Mouse (Mus musculus): ENCODE measurements around the gene Arid4a. TPM values are rescaled to one million over a fixed set of nuclear protein-coding genes. Genes with fewer than 3 reads are reported as not detected.
"Not testable (repeated sequence)": the region's sequence is repeated elsewhere in the genome, so short reads cannot be mapped to it uniquely, and the experiment has no call there.

Arid4a gene
- polyA plus RNA-seq, 1 experiment from 2014 or later: 24.8 TPM

DNA sequence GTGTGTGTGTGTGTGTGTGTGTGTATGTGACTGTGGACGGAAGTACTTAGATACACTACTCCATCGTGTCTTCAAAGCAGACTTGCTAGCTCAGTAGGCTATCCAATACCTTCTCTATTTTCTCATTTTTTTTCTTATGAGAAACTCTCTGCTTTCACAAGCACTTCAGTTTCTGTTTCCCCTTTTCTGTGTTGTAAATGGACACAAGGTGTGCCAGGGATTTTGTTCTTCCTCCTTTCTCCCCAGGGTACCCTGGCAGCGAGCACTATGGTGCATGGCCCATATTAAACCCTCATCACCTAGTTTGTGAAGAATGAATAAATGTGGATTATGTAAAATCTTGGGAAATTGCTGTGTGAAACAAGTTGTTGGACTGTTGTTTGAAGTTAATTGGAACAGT, 39.7 kb downstream of the Arid4a start:
- Histone ChIP-seq H3K4me1 (peaks cover 20% of the 10 kb centered on the region), H3K36me3 (peaks cover 25% of the 10 kb centered on the region), H3K9ac (no peak overlapping the region), H3K9me3 (no peaks in the 10 kb centered on the region), H3K4me3 (no peak overlapping the region), H3K4me2 (no peak overlapping the region), H3K27me3 (replicated peaks) (no peaks in the 10 kb centered on the region), H3K27ac (replicated peaks) (no peak overlapping the region)
- ATAC-seq (ENCODE audit: extremely low read depth, insufficient number of reproducible peaks, low FRiP score, low TSS enrichment): no peak
- WGBS: 81% methylated on average over 3 of the region's 3 CpGs

DNA sequence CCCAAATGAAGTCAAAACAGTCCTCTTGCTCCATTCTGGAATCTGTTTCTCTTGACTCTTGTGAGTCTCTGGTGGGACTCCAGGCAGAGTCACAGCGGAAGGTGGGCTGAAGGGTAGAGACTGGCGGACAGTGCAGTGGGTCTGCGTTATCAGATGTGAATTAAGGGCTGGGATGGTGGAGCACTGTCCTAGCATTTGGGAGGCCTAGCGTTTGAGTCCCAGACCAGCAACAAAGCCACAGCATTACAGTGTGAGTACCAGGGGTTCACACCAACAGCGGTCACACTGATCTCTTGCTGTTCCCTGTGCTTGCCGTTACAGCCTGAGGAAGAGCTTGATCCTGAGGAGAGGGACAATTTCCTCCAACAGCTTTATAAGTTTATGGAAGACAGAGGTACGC, 44.0 kb downstream of the Arid4a start:
- Histone ChIP-seq H3K9me3 (no peaks in the 10 kb centered on the region), H3K36me3 (peaks cover 62% of the 10 kb centered on the region), H3K4me3 (no peak overlapping the region), H3K27me3 (replicated peaks) (no peaks in the 10 kb centered on the region), H3K9ac (no peak overlapping the region), H3K4me2 (no peak overlapping the region), H3K27ac (replicated peaks) (no peak overlapping the region), H3K4me1 (no peaks in the 10 kb centered on the region)
- 90% methylated on average over 7 of the region's 7 CpGs for WGBS
- no peak for ATAC-seq (ENCODE audit: extremely low read depth, insufficient number of reproducible peaks, low FRiP score, low TSS enrichment)

DNA sequence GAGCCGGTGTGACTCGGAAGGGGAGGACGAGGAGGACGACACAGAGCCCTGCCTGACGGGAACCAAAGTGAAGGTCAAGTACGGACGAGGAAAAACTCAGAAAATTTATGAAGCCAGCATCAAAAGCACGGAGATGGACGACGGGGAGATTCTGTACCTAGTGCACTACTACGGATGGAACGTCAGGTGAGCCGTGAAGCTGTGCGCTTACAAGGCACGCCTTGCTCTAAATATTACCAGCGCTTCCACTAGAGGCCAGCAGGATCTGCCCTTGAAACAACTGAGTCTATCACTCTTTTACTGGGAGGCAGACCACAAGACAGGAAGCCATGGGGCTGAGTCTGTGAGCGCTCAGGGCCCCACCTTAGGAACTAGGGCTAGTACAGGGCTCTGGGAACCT, 54.1 kb downstream of the Arid4a start:
- no peak overlapping the region for H3K4me2 ChIP-seq
- H3K36me3 ChIP-seq: peaks cover 89% of the 10 kb centered on the region
- no peaks in the 10 kb centered on the region for H3K9me3 ChIP-seq
- H3K27me3 ChIP-seq (replicated peaks): no peaks in the 10 kb centered on the region
- no peak overlapping the region for H3K9ac ChIP-seq
- whole genome bisulfite sequencing: 93% methylated on average over 17 of the region's 17 CpGs
- no peak overlapping the region for H3K27ac ChIP-seq (replicated peaks)
- ATAC-seq (ENCODE audit: extremely low read depth, insufficient number of reproducible peaks, low FRiP score, low TSS enrichment): no peak
- no peaks in the 10 kb centered on the region for H3K4me1 ChIP-seq
- no peak overlapping the region for H3K4me3 ChIP-seq

DNA sequence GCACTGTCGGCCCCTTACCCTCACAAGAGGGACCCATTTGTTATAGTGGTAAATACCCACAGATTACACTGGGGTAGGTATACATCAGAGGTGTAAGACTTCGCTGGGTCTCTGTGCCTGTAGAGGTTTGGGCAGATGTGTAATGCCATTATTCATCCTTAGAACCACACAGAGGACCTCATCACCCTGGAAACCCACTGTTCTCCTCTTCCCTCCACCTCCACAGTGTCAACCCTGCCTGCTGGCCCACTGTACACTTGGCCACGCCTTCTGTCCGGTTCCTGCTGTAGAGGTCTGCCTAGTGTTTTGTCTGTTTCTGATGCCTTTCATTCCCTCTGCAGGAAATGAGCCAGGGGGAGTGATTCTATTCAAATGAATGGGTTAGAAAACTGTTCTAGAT, 56.3 kb downstream of the Arid4a start:
- Histone ChIP-seq H3K27me3 (replicated peaks) (no peaks in the 10 kb centered on the region), H3K36me3 (peaks cover 93% of the 10 kb centered on the region), H3K4me3 (no peak overlapping the region), H3K27ac (replicated peaks) (no peak overlapping the region), H3K9me3 (no peaks in the 10 kb centered on the region), H3K9ac (no peak overlapping the region), H3K4me1 (no peaks in the 10 kb centered on the region), H3K4me2 (no peak overlapping the region)
- WGBS: 89% methylated on average over 4 of the region's 4 CpGs
- ATAC-seq (ENCODE audit: extremely low read depth, insufficient number of reproducible peaks, low FRiP score, low TSS enrichment): no peak

DNA sequence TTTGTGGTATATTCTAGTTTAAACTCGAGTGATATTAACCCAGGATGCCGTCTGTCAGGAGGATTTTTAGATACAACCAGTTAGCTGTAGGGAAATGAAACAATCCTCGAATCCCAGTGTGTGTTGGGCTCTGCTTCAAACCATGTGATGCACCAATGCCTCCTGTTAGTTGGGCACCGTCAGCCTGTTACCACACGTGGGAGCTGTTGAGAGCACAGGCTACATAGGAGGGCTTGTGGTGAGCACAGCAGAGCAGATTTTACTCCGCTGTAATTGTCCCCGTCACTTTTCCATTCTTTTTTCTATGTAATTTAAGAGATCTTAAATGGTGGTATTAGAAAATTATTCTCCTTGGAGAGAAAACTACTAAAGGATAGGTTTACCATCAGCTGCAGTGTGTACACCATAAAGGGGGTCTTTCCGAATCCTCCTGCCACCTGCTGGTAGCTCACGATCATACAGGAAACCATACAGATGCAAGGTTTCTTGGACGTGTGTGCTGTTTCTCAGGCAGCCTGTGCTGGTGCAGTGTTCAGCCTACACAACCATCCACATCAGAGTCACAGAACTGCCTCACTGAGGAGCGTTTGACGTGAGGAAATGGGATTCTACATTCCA, 57.4 kb downstream of the Arid4a start:
- Histone ChIP-seq H3K27ac (replicated peaks) (no peak overlapping the region), H3K4me3 (no peak overlapping the region), H3K4me2 (no peak overlapping the region), H3K9ac (no peak overlapping the region), H3K9me3 (no peaks in the 10 kb centered on the region), H3K36me3 (peaks cover 81% of the 10 kb centered on the region), H3K27me3 (replicated peaks) (no peaks in the 10 kb centered on the region), H3K4me1 (no peaks in the 10 kb centered on the region)
- no peak for ATAC-seq (ENCODE audit: extremely low read depth, insufficient number of reproducible peaks, low FRiP score, low TSS enrichment)
- WGBS: 57% methylated on average over 12 of the region's 12 CpGs

DNA sequence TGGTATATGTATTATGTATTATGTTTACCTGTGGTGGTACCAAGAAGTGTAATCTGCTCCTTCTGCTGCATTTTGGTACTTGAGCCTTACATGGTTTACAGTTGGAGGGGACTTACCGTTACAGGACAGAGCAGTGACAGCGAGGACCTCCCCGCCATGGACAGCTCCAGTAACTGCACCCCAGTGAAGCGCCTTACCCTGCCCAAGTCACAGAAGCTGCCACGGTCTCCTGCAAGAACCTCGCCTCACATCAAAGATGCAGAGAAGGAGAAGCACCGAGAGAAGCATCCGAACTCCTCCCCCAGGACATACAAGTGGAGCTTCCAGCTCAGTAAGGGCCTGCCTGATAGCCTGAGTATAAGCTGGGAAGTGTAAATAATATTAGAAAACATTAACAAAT, 70.5 kb downstream of the Arid4a start:
- peaks cover 35% of the 10 kb centered on the region for H3K36me3 ChIP-seq
- H3K27ac ChIP-seq (replicated peaks): no peak overlapping the region
- WGBS: 87% methylated on average over 8 of the region's 8 CpGs
- no peak for ATAC-seq (ENCODE audit: extremely low read depth, insufficient number of reproducible peaks, low FRiP score, low TSS enrichment)
- H3K9ac ChIP-seq: no peak overlapping the region
- H3K4me3 ChIP-seq: no peak overlapping the region
- no peaks in the 10 kb centered on the region for H3K4me1 ChIP-seq
- H3K9me3 ChIP-seq: no peaks in the 10 kb centered on the region
- no peak overlapping the region for H3K4me2 ChIP-seq
- no peaks in the 10 kb centered on the region for H3K27me3 ChIP-seq (replicated peaks)

DNA sequence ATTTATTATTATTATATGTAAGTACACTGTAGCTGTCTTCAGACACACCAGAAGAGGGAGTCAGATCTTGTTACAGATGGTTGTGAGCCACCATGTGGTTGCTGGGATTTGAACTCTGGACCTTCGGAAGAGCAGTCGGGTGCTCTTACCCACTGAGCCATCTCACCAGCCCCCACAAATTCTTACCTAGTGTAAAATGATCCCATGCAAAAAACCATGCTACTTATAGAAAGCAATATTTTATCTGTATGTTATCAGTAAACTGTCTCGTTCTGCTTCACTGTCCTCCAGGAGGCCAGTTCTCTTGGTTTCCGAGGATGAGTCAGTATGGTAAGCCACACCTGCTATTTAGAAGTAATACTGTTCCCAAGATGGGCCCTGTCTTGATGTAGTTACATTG, 88.5 kb downstream of the Arid4a start:
- 70% methylated on average over 4 of the region's 4 CpGs for WGBS
- not testable (repeated sequence) for H3K27me3 ChIP-seq (replicated peaks); H3K4me2 ChIP-seq; ATAC-seq (ENCODE audit: extremely low read depth, insufficient number of reproducible peaks, low FRiP score, low TSS enrichment); H3K4me1 ChIP-seq; H3K9ac ChIP-seq; H3K4me3 ChIP-seq; H3K27ac ChIP-seq (replicated peaks); H3K9me3 ChIP-seq; H3K36me3 ChIP-seq

DNA sequence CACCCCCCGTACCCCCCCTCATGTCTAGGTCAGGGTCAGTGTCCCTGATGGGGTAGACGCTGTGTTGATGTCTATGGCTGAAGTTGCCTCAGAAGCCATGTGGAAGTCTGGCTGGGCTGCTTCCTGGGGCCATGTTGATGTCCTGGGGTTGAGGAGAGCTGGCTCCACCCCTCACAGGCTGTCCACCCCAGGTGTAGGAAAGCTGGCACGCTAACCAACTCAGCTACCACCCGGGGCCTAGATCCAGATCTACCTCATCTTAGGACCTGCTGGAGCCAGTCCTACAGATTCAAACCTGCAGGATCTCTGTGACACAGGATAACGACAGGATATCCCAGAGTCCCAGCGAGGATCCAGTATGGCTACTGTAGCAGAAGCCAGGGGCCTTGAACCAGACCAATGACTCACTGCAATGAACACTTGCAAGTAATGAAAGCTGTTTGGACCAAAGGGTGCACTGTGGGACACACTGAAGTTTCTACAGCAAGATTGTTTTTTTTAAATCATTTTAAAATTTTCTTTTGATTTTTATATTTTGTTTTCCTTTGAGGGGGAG, 91.5 kb downstream of the Arid4a start:
- Histone ChIP-seq H3K36me3 (no peaks in the 10 kb centered on the region), H3K27me3 (replicated peaks) (no peaks in the 10 kb centered on the region; the same call in 1 of the 2 replicates), H3K4me1 (peaks cover 8% of the 10 kb centered on the region), H3K9ac (no peak overlapping the region), H3K9me3 (no peaks in the 10 kb centered on the region), H3K27ac (replicated peaks) (no peak overlapping the region), H3K4me2 (no peak overlapping the region), H3K4me3 (no peak overlapping the region)
- WGBS: 82% methylated on average over 6 of the region's 6 CpGs
- ATAC-seq (ENCODE audit: extremely low read depth, insufficient number of reproducible peaks, low FRiP score, low TSS enrichment): no peak

DNA sequence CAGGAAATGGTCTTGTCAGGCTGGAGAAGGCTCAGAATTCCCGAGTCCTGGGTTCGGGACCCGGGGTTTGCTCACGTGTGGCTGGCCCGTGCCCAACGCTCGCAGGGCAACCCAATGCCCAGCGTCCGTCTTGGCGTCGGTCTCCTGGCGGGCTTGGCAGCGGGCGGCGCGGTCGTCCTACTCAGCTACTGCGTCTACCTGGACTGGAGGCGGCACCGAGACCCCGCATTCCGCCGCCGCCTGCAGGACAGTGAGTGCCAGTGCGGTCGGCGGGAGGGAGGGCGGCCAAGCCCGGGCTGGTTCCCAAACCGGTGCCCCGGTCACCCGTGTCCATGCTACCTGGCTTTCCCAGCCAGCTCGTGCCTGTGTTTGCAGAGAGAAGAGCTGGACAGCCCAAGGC, 95.5 kb downstream of the Arid4a start, which contains the start of gene Tomm20l:
Gene Tomm20l (plus strand): TSS at position 98 of the 400 bp plus-strand sequence.
- no peaks in the 10 kb centered on the region for H3K9me3 ChIP-seq
- no peaks in the 10 kb centered on the region for H3K36me3 ChIP-seq
- ATAC-seq (ENCODE audit: extremely low read depth, insufficient number of reproducible peaks, low FRiP score, low TSS enrichment): no peak
- H3K27ac ChIP-seq (replicated peaks): no peak within 1 kb of the TSS
- peak within 1 kb of the TSS; percentile 61; the same call in 1 of the 2 replicates for H3K9ac ChIP-seq
- 8% methylated on average over 33 of the region's 33 CpGs for WGBS
- H3K4me2 ChIP-seq: peak within 1 kb of the TSS; percentile 65
- no peaks in the 10 kb centered on the region; the same call in 1 of the 2 replicates for H3K27me3 ChIP-seq (replicated peaks)
- H3K4me1 ChIP-seq: peaks cover 27% of the 10 kb centered on the region
- H3K4me3 ChIP-seq: peak within 1 kb of the TSS; percentile 39

DNA sequence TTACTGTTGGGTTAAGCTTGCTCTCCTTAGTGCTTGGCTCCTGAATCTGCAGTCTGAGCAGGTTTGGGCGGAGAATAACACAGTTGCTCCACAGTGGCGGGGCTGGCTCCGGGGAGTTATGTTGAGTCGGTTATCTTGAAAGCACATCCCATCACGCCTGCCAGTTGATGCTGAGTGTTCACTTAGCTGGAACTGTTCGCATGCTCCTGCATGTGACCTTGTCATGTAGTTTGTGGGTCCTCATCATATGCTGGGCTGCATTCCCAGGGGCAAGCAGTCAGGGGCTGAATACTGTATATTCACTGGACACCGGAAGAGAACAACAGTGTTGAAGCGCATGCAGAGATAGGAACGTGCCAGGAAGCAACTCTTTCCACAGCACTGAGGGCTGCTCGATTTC, 97.3 kb downstream of the Arid4a start:
- Histone ChIP-seq H3K27me3 (replicated peaks) (no peaks in the 10 kb centered on the region; the same call in 1 of the 2 replicates), H3K36me3 (no peaks in the 10 kb centered on the region), H3K4me1 (peaks cover 33% of the 10 kb centered on the region), H3K4me2 (peak overlapping the region; percentile 58), H3K9ac (peak overlapping the region; percentile 60), H3K4me3 (peak overlapping the region; percentile 18), H3K27ac (replicated peaks) (peak overlapping the region; percentile 30), H3K9me3 (no peaks in the 10 kb centered on the region)
- no peak for ATAC-seq (ENCODE audit: extremely low read depth, insufficient number of reproducible peaks, low FRiP score, low TSS enrichment)
- 29% methylated on average over 10 of the region's 10 CpGs for WGBS

DNA sequence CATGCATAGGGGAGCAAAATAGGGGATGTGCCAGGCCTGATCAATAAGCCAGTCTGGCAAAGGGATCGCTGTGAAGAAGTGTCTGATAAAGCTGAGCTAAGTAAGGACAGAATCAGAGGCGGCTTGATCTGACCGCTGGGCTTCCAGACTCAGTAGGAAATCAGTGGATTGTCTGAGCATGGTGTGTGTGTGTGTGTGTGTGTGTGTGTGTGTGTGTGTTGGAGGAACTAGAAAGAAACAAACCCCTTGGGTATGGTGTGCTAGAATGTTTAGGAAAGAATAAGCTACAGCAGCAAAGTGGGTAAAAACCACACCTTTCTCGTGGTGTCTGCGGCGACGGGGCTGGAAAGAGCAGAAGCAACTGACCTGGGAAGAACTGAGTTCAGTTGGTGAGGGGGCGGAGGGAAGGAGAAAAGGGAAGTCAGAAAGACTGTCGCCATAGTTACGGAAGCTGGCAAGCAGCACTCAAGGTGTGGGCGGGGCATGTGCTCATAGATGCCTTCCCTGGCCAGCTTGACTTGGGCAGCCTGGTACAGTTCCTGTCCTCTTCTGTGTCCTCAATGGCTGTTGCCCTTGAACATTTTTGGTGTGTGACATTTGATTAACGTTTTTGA, 98.0 kb downstream of the Arid4a start:
- ATAC-seq (ENCODE audit: extremely low read depth, insufficient number of reproducible peaks, low FRiP score, low TSS enrichment): no peak
- Histone ChIP-seq H3K4me1 (peaks cover 33% of the 10 kb centered on the region), H3K4me3 (peak overlapping the region; percentile 18), H3K9ac (peak overlapping the region; percentile 60), H3K27me3 (replicated peaks) (no peaks in the 10 kb centered on the region; the same call in 1 of the 2 replicates), H3K9me3 (no peaks in the 10 kb centered on the region), H3K27ac (replicated peaks) (peak overlapping the region; percentile 30), H3K36me3 (no peaks in the 10 kb centered on the region), H3K4me2 (peak overlapping the region; percentile 58)
- 28% methylated on average over 12 of the region's 12 CpGs for WGBS

DNA sequence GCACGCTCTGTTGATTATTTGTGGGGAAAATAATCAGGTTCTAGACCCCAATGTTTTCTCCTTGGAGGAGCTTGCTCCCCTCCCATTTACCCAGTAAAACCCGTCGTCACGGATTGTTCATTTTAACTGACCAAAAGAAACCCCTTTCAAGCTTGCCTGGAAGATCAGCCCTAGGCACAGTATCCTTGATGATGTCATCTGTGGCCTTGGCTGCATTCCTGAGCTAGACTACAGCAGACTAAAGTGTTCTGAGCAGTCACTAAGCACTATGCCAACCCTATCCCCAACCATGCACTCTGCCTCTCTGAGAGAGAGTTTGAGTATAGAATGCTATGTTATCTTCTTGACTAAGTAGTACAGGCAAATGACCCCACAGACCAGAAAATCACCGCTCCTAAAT, 100.6 kb downstream of the Arid4a start:
- ATAC-seq (ENCODE audit: extremely low read depth, insufficient number of reproducible peaks, low FRiP score, low TSS enrichment): no peak
- 0 out of 2 replicates have a peak, but pooled peaks cover 3% of the 10 kb centered on the region for H3K36me3 ChIP-seq

More for the DNA sequence above, 100.6 kb downstream of the Arid4a start:
- Histone ChIP-seq H3K4me1 (peaks cover 28% of the 10 kb centered on the region), H3K27ac (replicated peaks) (no peak overlapping the region), H3K4me3 (no peak overlapping the region), H3K4me2 (no peak overlapping the region), H3K27me3 (replicated peaks) (no peaks in the 10 kb centered on the region; the same call in 1 of the 2 replicates), H3K9me3 (no peaks in the 10 kb centered on the region), H3K9ac (no peak overlapping the region)
- 76% methylated on average over 5 of the region's 5 CpGs for WGBS
